Mouse (Mus musculus) thymus, adult 2 months (tissue): ENCODE measurements around the gene Tll2.

Experiments used
- CTCF ChIP-seq: fragments of 200-500 bp; IDR thresholded peaks from 2 replicates; pipeline ENCODE4 v1.5.1; 2012; ENCODE audit warnings: mild to moderate bottlenecking, control low read depth, low read length, moderate library complexity, borderline replicate concordance; ENCODE audit not compliant: control insufficient read depth, poor library complexity, insufficient read depth; ENCODE audit errors: extremely low read depth
- POLR2A ChIP-seq: fragments of 200-500 bp; IDR thresholded peaks from 2 replicates; pipeline ENCODE4 v1.6.1; 2012; ENCODE audit warnings: mild to moderate bottlenecking, low read length, control low read depth, moderate library complexity; ENCODE audit not compliant: control insufficient read depth, poor library complexity, insufficient read depth; ENCODE audit errors: extremely low read depth

- no peak for TF ChIP-seq POLR2A
- TF ChIP-seq CTCF: no peak
Observed at GRCm38 (mm10) chr19:41108666-41109065, 98.0 kb downstream of the Tll2 start.
